Mouse (Mus musculus): ENCODE results near the gene Itprip.

Itprip gene

DNA sequence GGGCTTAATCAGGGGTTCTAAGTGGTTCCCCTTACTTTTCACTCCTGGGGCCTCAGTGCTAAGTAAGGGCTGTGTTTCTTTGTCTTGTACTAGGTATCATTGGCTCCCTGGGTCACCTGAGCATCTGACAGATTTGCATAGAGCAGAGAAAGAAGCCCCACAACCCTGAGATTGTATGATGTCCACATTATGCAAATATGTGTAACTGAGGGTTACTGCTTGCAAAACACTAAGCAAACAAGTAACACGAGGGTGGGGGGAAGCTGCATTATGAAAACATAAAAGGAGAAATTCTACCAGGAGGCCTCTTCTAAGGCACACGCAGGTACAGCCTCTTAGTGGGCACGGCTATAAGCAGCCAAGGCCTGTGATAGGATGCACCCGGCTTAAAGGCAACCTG lies 3.8 kb downstream of the Itprip start:
- DNase-seq (ENCODE audit: low read depth, low spot score): peak; percentile 72

DNA sequence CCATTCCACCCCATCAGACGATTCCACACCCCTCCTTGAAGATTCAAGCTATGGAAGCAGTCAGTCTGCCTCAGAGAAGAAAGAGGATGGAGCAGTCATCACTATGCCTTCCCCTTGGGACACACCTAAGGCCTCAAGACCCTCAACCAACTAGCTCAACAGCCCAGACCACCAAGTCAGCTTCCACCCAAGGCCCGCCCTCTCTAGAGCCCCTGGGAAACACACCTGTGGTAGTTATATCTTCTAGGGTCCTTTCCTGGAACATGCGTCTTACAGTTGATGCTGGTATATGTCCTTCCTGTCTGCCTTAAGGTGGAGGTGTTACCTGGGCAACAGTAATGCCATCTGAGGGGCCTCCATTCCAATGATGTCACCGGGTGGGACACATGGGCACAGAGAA lies 4.9 kb downstream of the Itprip start:
- DNase-seq (ENCODE audit: low read depth, low spot score): no peak

DNA sequence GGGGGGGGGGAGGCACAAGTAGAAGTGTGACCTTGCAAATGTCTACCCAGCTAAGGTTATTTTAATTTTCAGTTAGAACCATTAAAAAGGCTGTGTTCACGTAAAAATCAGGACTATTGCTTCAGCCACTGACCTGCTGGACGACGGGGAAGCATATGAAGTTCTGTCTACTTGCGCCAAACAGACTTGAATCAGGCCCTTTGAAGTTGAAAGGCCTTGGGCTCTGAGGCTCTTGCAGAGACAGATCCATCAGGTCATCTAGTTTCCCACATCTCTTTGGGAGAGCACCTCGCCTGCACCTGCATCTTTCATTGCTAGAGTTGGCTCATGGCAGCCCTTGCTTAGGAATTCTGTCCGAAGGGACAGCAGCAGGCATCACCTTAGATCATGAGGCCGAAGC lies 5.8 kb downstream of the Itprip start:
- no peak for DNase-seq (ENCODE audit: low read depth, low spot score)

DNA sequence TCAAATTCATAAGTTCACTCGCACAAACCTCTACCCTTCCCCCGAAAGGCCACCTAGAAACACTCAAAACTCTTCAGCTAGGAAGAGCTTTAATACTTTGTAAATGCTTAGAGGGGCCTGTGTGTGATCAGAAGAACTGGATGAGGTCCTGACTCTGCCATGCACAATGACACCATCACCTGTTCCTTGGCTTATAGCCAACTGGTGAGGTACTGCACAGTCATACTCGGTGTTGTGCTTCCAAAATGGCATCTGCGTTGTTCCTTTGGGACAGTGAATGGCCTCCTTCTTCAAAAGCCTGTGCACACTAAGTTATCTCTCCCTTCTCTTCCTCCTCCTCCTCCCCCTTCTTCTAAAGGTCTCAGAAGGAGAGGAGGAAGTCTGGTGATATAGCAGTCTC lies 8.3 kb downstream of the Itprip start:
- DNase-seq (ENCODE audit: low read depth, low spot score): peak; percentile 62

- peak; percentile 87 for DNase-seq (ENCODE audit: low read depth, low spot score)
Measured at GRCm38 (mm10) chr19:47910117-47910618, 8.9 kb downstream of the Itprip start.

GRCm38 (mm10) chr19:47909387-47910116 lies 9.5 kb downstream of the Itprip start:
- no peak for DNase-seq (ENCODE audit: low read depth, low spot score)

DNA sequence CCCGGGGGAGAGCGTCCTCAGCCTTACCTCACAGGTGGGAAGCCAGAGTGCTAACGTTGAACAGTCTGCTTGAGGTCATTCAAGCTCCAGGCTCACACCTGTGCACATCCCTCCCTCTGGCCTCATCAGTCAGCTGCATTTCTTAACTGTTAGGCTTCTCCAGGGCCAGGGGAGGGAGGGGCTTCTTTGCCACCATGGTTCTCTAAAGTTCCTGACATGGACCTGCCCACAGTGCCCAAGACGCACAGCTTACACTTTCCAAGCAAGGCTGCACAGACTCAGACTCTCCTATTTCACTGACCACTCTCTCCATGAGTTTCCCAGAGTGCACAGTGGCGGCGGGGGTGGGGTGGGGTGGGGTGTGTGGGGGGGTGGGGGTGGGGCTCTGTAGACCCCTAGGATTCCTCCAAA lies 10.1 kb downstream of the Itprip start:
- no peak for DNase-seq (ENCODE audit: low read depth, low spot score)

DNA sequence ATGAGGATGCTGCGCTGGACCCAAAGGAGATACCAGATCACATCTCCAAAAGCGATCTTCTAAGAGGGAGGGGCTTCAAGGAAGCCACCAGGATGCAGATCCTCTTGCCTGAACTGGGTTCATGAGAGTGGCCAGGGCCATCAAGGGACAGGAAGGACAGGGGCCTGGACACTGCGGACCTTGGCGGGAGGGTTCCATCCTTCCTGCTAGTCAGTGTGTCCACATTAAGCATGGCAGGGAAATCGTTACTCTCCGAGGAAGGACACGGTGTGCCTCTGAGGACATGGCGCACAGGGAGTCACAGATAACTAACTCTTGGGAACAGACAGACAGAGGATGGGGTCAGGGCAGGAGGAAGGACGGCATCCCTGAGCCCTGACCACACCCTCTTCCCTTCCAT lies 11.5 kb downstream of the Itprip start:
- no peak for DNase-seq (ENCODE audit: low read depth, low spot score)

DNA sequence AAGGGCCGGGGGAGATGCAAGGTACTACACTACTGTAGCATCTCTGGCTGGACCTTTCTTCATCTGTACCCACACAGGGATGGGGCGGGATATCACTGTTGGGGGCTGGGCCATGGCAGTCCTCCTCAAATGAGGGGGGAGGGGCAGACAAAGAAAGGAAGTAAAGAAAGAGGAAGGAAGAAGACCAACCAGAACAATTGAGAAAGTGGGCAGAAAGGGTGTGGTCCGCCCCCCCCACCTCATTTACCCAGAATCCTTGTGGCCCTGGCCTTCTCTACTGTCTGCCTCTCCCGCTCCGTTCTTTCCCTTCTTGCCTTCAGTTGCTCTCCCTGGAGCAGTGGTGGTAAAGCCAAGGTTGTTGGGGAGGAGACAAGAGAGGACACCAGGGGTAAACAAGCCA lies 13.5 kb downstream of the Itprip start:
- no peak for DNase-seq (ENCODE audit: low read depth, low spot score)

GRCm38 (mm10) chr19:47905081-47905480 lies 14.0 kb downstream of the Itprip start:
- no peak for DNase-seq (ENCODE audit: low read depth, low spot score)

DNA sequence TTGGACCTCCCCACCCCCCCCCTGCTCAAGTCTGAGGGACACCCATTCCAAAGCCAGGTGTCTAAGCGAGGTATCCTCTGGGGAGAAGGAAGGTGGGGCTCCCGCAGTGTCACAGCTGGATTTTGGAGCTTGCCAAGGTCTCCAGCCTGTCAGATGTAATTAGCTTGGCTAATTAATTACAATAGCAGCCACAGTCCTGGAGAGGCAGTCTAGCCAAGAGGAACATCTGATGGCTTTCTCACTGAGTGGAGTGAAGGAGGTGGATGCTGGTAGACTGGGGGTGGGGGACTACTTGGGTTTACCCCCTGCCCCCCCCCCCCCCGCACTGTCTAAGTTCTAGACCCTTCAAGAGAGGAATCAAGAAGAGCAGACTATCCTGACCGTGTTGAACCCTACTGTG lies 15.4 kb downstream of the Itprip start:
- DNase-seq (ENCODE audit: low read depth, low spot score): no peak

DNA sequence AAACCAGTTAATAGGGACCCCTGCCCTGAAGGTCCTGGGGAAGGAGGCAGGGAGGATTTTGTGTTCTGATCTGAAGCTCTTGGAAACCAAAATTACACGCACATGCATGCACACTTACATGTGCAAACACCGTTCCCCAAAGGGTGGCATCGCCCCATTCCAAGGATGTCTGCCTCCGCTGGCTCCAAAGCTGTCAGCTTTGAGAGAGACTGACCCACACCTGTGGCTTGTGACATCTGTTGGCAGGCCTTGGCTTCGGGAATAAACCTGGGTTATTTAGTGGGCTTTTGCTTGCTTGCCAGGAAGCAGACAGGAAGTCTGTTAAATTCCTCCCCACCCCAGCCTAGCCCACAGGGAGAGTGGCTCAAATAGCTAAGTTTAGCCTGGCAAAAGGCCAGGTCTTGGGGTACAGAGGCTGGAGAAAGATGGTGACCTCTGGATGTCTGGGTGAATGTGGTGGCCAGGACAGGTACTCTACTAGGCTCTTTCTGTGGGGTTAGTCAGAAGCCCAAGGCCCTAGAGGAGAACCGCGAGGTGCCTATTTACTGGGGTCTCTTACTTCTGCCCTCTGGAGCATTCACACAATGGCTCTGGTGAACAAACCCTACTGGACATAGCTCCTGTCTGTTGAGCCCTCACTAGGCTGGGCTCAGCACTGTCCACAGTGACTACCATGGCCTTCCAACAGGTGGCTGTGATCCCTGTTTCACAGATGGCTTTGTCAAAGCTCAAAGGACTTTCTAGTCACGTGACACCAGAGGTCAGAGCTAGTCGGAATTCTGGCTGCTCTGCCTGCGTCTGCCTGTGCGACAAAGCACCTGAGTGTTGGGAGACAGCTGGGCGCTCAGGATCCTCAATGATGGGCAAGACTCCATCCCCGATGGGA lies 16.5 kb downstream of the Itprip start:
- DNase-seq (ENCODE audit: low read depth, low spot score): no peak

GRCm38 (mm10) chr19:47900558-47900957 lies 18.5 kb downstream of the Itprip start:
- DNase-seq (ENCODE audit: low read depth, low spot score): no peak

GRCm38 (mm10) chr19:47900012-47900411 lies 19.1 kb downstream of the Itprip start:
- no peak for DNase-seq (ENCODE audit: low read depth, low spot score)

- peak; percentile 29 for DNase-seq (ENCODE audit: low read depth, low spot score)
Measured at GRCm38 (mm10) chr19:47898472-47899079, 20.5 kb downstream of the Itprip start.

DNA sequence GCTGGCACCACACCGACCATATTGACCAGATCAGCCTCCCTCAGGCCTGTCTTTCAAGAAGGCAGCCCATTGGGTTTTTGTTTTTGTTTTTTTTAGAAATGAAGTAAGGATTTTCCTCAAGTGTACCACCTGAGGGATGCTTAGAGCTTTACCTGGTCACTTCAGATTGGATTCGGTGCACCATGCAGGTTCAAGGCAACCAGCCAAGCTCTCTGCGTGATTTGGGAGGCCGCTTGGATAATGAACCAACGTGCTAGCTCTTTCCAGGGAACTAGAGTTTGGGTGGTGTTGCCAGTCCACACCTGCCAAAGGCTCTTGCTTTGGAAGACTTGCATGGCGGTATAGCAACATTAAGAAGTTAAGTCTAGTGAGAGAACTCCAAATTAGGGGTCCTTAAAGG lies 26.0 kb downstream of the Itprip start:
- no peak for DNase-seq (ENCODE audit: low read depth, low spot score)

- no peak for DNase-seq (ENCODE audit: low read depth, low spot score)
Measured at GRCm38 (mm10) chr19:47891562-47892312, 27.4 kb downstream of the Itprip start.

- DNase-seq (ENCODE audit: low read depth, low spot score): peak; percentile 50
Measured at GRCm38 (mm10) chr19:47890489-47891130, 28.5 kb downstream of the Itprip start.

- peak; percentile 35 for DNase-seq (ENCODE audit: low read depth, low spot score)
Measured at GRCm38 (mm10) chr19:47888037-47888436, 31.1 kb downstream of the Itprip start.

DNA sequence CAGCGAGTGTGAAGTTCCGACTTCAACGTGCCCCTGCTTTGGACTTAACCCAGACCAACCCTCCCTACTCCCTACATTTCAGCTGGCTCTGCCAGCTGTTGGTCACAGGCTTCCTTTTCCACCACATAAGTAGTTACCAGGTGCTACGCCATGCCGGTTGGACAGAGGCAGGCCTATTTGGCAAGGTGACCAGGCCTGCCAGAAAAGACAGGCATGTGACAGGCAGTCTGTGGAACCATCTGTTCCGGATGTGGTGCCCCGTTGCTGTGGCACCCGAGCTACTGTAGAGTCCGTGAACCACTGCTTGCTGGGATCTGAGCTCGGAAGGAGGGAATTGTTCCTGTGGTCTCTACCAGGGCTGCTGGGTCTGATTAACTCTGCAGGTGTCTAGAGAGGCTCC lies 31.7 kb downstream of the Itprip start:
- DNase-seq (ENCODE audit: low read depth, low spot score): peak; percentile 47

DNA sequence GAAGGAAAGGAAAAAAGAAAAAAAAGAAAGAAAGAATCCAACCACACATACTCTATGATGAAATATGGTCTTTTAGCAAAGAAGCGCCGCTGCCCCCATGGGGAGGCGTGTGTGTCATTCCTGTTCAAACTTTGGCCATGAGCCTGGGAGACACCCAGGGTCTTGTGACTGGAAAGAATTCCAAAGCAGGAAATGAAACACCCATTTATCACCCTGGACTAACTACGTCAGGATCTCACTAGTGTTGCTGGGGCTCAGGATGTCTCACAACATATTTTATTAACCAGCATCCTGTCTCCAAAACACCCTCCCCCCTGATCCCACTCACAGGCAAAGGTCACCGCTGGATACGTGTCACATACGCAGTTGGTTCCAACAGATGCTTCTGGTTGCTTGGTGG lies 32.5 kb downstream of the Itprip start:
- no peak for DNase-seq (ENCODE audit: low read depth, low spot score)

All from CD4-positive helper T cell, adult 2 months (primary cell).